25 mouse cellular contexts compared by ENCODE assay signal in genomic region chr14:34444368-34444767, GRCm38 (mm10). TPM values are rescaled to one million over a fixed set of nuclear protein-coding genes. Genes with fewer than 3 reads are reported as not detected.
A peak's percentile ranks its signal among the peaks of the same experiment; 100 is the strongest.
DNase-seq lines count a peak whose midpoint lies in the region; ATAC-seq and TF ChIP-seq lines count a peak whose summit lies in the region.
"Had no signal": no experiment of that assay in that cellular context is flagged by ENCODE, and none has a peak within 500 bp of the region (broad histone marks: within the 10 kb centered on the region; RNA-seq: fewer than 3 reads in every experiment).

No protein-coding gene starts in this region.

- peaks cover 5% of the 10 kb centered on the region; the same call in 1 of the 2 replicates for H3K36me3 ChIP-seq in stomach, postnatal 0 days (ENCODE audit: control insufficient read depth, insufficient read depth, low read length)

- no peaks in the 10 kb centered on the region for H3K9me3 ChIP-seq in stomach, postnatal 0 days (ENCODE audit: control insufficient read depth, low read length)
- H3K9me3 ChIP-seq: embryonic facial prominence, embryonic 13.5 days; forebrain, embryonic 15.5 days; heart, embryonic 15.5 days; hindbrain, embryonic 15.5 days; midbrain, embryonic 10.5 days had no signal

- H3K27ac ChIP-seq in stomach, postnatal 0 days (replicated peaks): peak overlapping the region; percentile 63
- no peak overlapping the region for H3K27ac ChIP-seq in cerebellum, adult 2 months (ENCODE audit: insufficient read depth, low read length)
- H3K27ac ChIP-seq: embryonic facial prominence, embryonic 13.5 days; forebrain, embryonic 15.5 days; heart, embryonic 15.5 days; hindbrain, embryonic 15.5 days; kidney, postnatal 0 days; macrophage; midbrain, embryonic 10.5 days had no signal

- TF ChIP-seq POLR2A in cerebellum, adult 2 months (IDR thresholded peaks at IDR 0.05; ENCODE audit: borderline replicate concordance, insufficient read depth, low read length): no peak

- no peaks in the 10 kb centered on the region for H3K27me3 ChIP-seq in stomach, postnatal 0 days (ENCODE audit: control insufficient read depth, insufficient read depth, low read length)
- no peaks in the 10 kb centered on the region for H3K27me3 ChIP-seq in cerebellum, adult 2 months (ENCODE audit: control insufficient read depth, insufficient read depth, low read length)
- H3K27me3 ChIP-seq: embryonic facial prominence, embryonic 13.5 days; forebrain, embryonic 15.5 days; heart, embryonic 15.5 days; hindbrain, embryonic 15.5 days had no signal

- H3K4me3 ChIP-seq in stomach, postnatal 0 days (ENCODE audit: low read depth, low read length): no peak overlapping the region
- H3K4me3 ChIP-seq in cerebellum, adult 2 months (replicated peaks; ENCODE audit: insufficient read depth, low read depth, low read length): no peak overlapping the region
- H3K4me3 ChIP-seq: embryonic facial prominence, embryonic 13.5 days; forebrain, embryonic 15.5 days; heart, embryonic 15.5 days; hindbrain, embryonic 15.5 days; midbrain, embryonic 10.5 days had no signal

- peak; percentile 23 for DNase-seq in adrenal gland, postnatal 14 days
- DNase-seq in adrenal gland, postnatal 25 days: no peak
- peak; percentile 28 for DNase-seq in gastrocnemius, postnatal 25 days
- no peak for DNase-seq in gastrocnemius, adult 8-10 months (ENCODE audit: low spot score in 2 of 2)
- DNase-seq in ovary, postnatal 36 days (ENCODE audit: low spot score): peak; percentile 6
- no peak for DNase-seq in ovary, postnatal 10 days (ENCODE audit: low spot score)
- no peak for DNase-seq in stomach, postnatal 0 days (ENCODE audit: low spot score)
- DNase-seq in cerebellum, adult 2 months: no peak
- DNase-seq: cerebellum, adult 11-12 months; cerebellum, postnatal 14 days; kidney, adult 2 months; liver, postnatal 0 days; right cerebral cortex, postnatal 14 days; spleen, adult 18-20 months; thymus, adult 2 months had no signal

- no peak for TF ChIP-seq EP300 in stomach, postnatal 0 days (optimal IDR thresholded peaks at IDR 0.05)

- WGBS in stomach, postnatal 0 days: 61% methylated on average over 5 of the region's 5 CpGs
- WGBS in cerebellum, adult 2 months: 73% methylated on average over 5 of the region's 5 CpGs

- H3K9ac ChIP-seq in stomach, postnatal 0 days (ENCODE audit: low read length): no peak overlapping the region
- H3K9ac ChIP-seq: embryonic facial prominence, embryonic 13.5 days; forebrain, embryonic 15.5 days; heart, embryonic 15.5 days; hindbrain, embryonic 15.5 days; liver, postnatal 0 days had no signal

- no peak for TF ChIP-seq CTCF in stomach, postnatal 0 days (IDR thresholded peaks at IDR 0.05; ENCODE audit: low read depth)
- TF ChIP-seq CTCF in cerebellum, adult 2 months (IDR thresholded peaks at IDR 0.05; ENCODE audit: borderline replicate concordance, insufficient read depth, low read depth, low read length): no peak

- ATAC-seq in stomach, postnatal 0 days (ENCODE audit: low FRiP score, low TSS enrichment): no peak
- ATAC-seq: forebrain, embryonic 15.5 days; liver, postnatal 0 days; lung, postnatal 0 days; midbrain, embryonic 16.5 days had no signal

- no peaks in the 10 kb centered on the region for H3K4me1 ChIP-seq in stomach, postnatal 0 days (replicated peaks; ENCODE audit: control insufficient read depth, insufficient read depth)
- no peaks in the 10 kb centered on the region for H3K4me1 ChIP-seq in cerebellum, adult 2 months (ENCODE audit: control insufficient read depth, insufficient read depth, low read length)
- H3K4me1 ChIP-seq: forebrain, embryonic 15.5 days; hindbrain, embryonic 15.5 days had no signal

- no peak overlapping the region for H3K4me2 ChIP-seq in stomach, postnatal 0 days (replicated peaks; ENCODE audit: low read depth)
- H3K4me2 ChIP-seq: embryonic facial prominence, embryonic 13.5 days; forebrain, embryonic 15.5 days; heart, embryonic 15.5 days; hindbrain, embryonic 15.5 days; liver, embryonic 11.5 days had no signal

RNA-seq across cellular contexts. Expression of gene Bmpr1a, which starts 58.8 kb away (rescaled TPM):
- 53.5 and 53.7 TPM in 2 replicates for total RNA-seq in adrenal gland, postnatal 14 days (2021)
- 64.7 and 73.0 TPM in 2 replicates for total RNA-seq in adrenal gland, postnatal 25 days (2021)
- 10 to 100 TPM; 54.4 to 56.6 TPM for total RNA-seq in gastrocnemius, postnatal 25 days (2021)
- total RNA-seq in gastrocnemius, adult 8-10 months (2022): 10 to 100 TPM; 42.9 to 52.0 (median 48.1) TPM
- polyA plus RNA-seq in stomach, postnatal 0 days (2015; fragmentation: Nextera tagmentation; extraction: Ambion mirVana): 27.0 and 29.0 TPM in 2 replicates
- polyA plus RNA-seq in cerebellum, adult 2 months (2012; rRNA removed): 23.3 and 24.3 TPM in 2 replicates

Comparison
In these comparisons a context has a peak if more than half of its experiments do, and no peak if none do; other contexts are left out.
1. DNase-seq: peak in adrenal gland, postnatal 14 days (single experiment), gastrocnemius, postnatal 25 days (single experiment) and ovary, postnatal 36 days (single experiment); none in adrenal gland, postnatal 25 days (single experiment), gastrocnemius, adult 8-10 months (0 of 2), ovary, postnatal 10 days (single experiment), stomach, postnatal 0 days (single experiment) and cerebellum, adult 2 months (0 of 2).